Mouse (Mus musculus) cortical plate, adult 2 months (tissue): ENCODE data around the gene Mtfmt. TPM values are rescaled to one million over a fixed set of nuclear protein-coding genes. Genes with fewer than 3 reads are reported as not detected.

Source experiments
- H3K27ac ChIP-seq: fragments of 200-500 bp; 2 replicates; pipeline ENCODE4 v1.5.1; 2012; ENCODE audit warnings: low read length, control low read depth, inconsistent platforms; ENCODE audit not compliant: insufficient read depth
- H3K4me1 ChIP-seq: fragments of 200-500 bp; 2 replicates; pipeline ENCODE4 v1.6.1; 2011; ENCODE audit warnings: low read length; ENCODE audit not compliant: control insufficient read depth, insufficient read depth
- H3K4me3 ChIP-seq: fragments of 200-500 bp; 2 replicates; pipeline ENCODE4 v1.5.1; 2011; ENCODE audit warnings: mild to moderate bottlenecking, low read length, control low read depth; ENCODE audit not compliant: insufficient read depth
- CTCF ChIP-seq: fragments of 200-500 bp; IDR thresholded peaks from 2 replicates; pipeline ENCODE4 v1.5.1; 2011; ENCODE audit warnings: mild to moderate bottlenecking, control low read depth, low read length; ENCODE audit not compliant: insufficient read depth; ENCODE audit errors: extremely low read depth
- POLR2A ChIP-seq: fragments of 200-500 bp; IDR thresholded peaks from 2 replicates; pipeline ENCODE4 v1.6.1; 2011; ENCODE audit warnings: mild to moderate bottlenecking, low read length, control low read depth; ENCODE audit not compliant: insufficient read depth; ENCODE audit errors: extremely low read depth
- polyA plus RNA-seq: library from polyadenylated mRNA; depleted of rRNA; stranded (reverse); fragments of >200 nt; gene quantifications from 2 replicates; pipeline ENCODE4 v1.2.3, GENCODE M21; 2012

The Mtfmt gene
- polyA plus RNA-seq, 1 experiment, result 19.0 TPM

DNA sequence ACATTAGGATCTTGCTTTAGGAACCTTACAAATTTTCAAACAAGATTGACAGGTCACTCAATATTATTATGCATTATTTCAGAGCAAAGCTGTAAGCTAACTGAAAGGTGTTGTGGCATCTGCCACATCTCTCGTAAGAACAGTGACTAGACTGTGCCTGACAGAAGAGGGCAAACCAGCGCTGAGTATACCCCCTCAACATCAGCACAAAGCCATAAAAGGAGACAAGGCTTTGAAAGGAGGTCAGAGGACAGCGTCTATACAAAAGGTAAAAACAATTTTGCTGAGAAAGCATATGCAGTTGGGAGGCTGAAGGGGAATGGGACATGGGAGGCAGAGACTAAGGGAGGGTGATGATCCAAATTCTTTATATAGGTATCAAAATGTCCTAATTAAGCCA lies 24.6 kb downstream of the Mtfmt start:
- H3K27ac ChIP-seq, result peak overlapping the region; percentile 58; the same call in 1 of the 2 replicates
- peak overlapping the region; percentile 68 for H3K4me3 ChIP-seq
- TF ChIP-seq POLR2A, result no peak
- no peak for TF ChIP-seq CTCF
- H3K4me1 ChIP-seq, result peaks cover 6% of the 10 kb centered on the region

DNA sequence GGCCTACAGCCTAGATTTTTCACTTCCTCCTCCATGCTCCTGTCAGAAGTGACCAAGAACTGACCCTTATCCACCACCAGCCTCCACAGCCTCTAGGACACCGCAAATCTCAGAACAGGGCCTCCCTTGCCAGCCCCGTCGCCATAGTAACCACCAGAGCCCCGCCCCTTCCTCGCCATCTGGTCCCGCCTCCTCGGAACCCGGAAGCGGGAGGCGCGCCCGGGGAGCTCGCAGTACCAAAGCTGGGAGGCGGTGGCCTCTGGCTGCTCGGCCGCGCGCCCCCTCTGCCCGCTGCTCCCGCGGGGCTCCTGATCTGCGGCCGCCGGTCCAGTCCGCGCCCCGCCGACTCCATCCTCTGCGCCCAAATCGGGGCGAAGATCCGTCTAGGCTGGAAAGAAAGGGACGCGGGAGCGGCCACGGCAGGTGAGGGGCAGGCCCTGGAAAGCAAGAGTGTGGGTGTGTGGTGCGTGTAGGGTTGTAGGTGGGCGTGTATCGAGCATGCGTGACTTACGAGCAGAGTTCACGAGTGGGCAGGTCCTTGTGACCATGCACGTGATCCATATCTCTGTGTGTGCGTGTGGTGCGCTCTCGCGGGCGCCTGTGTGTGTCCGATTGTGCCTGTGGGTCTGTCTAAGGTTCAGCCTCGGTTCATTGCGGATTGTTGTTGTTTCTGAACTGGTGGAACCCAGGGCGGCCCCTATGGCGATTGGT lies 25.3 kb downstream of the Mtfmt start, which contains the start of gene Spg21:
Gene Spg21, plus strand, starts transcription at position 216 of the 711 bp plus-strand sequence.
- Histone ChIP-seq H3K4me1 (peaks cover 6% of the 10 kb centered on the region), H3K27ac (peak within 1 kb of the TSS; percentile 60; the same call in 1 of the 2 replicates), H3K4me3 (peak within 1 kb of the TSS; percentile 68)
- TF ChIP-seq CTCF (no peak), POLR2A (peak; percentile 62)

DNA sequence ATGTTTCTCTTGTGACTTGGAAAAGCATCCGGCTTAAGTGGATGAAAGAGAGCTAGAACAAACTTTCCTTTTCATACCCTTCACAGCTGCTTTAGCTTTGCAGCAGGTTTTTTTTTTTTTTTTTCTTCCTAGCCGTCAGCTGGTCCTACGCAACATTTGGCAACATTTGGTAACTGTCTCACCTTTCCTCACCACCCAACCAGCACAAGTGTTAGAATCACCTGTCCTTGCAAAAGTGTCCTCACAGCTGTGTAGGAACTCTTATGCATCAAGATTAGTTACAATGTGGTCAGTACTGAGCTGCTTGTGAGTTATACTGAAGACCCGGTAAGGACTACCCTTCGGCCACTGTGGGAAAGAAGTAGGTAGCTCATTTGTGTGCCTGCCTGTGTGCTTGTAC lies 27.0 kb downstream of the Mtfmt start:
- Histone ChIP-seq H3K27ac (no peak overlapping the region), H3K4me3 (no peak overlapping the region; the same call in 1 of the 2 replicates), H3K4me1 (peaks cover 6% of the 10 kb centered on the region)
- TF ChIP-seq CTCF, result no peak
- TF ChIP-seq POLR2A, result no peak

GRCm38 (mm10) chr9:65464161-65464560 lies 28.6 kb downstream of the Mtfmt start:
- peaks cover 6% of the 10 kb centered on the region for H3K4me1 ChIP-seq
- H3K4me3 ChIP-seq, result no peak overlapping the region
- TF ChIP-seq POLR2A (no peak), CTCF (no peak)

GRCm38 (mm10) chr9:65465241-65465640 lies 29.7 kb downstream of the Mtfmt start:
- peaks cover 3% of the 10 kb centered on the region; the same call in 1 of the 2 replicates for H3K4me1 ChIP-seq
- H3K27ac ChIP-seq, result no peak overlapping the region
- no peak for TF ChIP-seq CTCF
- TF ChIP-seq POLR2A, result no peak
- no peak overlapping the region for H3K4me3 ChIP-seq

More at GRCm38 (mm10) chr9:65464161-65464560, 28.6 kb downstream of the Mtfmt start:
- H3K27ac ChIP-seq, result no peak overlapping the region

GRCm38 (mm10) chr9:65467686-65468085 lies 32.1 kb downstream of the Mtfmt start:
- Histone ChIP-seq H3K4me1 (no peaks in the 10 kb centered on the region; the same call in 1 of the 2 replicates), H3K27ac (no peak overlapping the region), H3K4me3 (no peak overlapping the region)
- TF ChIP-seq CTCF (no peak), POLR2A (no peak)

GRCm38 (mm10) chr9:65472769-65473168 lies 37.2 kb downstream of the Mtfmt start:
- peaks cover 2% of the 10 kb centered on the region; the same call in 1 of the 2 replicates for H3K4me1 ChIP-seq
- H3K4me3 ChIP-seq, result no peak overlapping the region
- no peak for TF ChIP-seq POLR2A
- TF ChIP-seq CTCF, result no peak
- no peak overlapping the region for H3K27ac ChIP-seq

DNA sequence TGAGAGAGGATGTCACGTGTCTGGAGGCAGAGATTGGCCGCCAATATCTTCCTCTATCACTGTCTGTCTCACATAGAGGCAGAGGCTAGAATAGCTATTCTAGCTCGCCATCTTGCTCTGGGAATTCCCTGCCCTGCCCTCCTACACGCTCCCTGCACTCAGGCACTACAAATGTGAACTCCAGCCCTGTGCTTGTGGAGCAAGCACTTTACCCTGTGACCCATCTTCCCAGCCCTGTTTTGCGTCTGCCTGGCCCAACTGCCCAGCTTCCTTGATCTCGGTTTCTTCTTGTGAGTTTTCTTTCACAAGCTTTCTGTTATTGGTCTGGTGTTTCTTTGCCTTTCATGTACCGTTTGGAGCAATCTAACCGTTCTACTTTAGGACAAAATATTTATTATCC lies 43.6 kb downstream of the Mtfmt start:
- Histone ChIP-seq H3K4me3 (no peak overlapping the region), H3K27ac (no peak overlapping the region), H3K4me1 (peaks cover 2% of the 10 kb centered on the region; the same call in 1 of the 2 replicates)
- TF ChIP-seq POLR2A (no peak), CTCF (no peak)

DNA sequence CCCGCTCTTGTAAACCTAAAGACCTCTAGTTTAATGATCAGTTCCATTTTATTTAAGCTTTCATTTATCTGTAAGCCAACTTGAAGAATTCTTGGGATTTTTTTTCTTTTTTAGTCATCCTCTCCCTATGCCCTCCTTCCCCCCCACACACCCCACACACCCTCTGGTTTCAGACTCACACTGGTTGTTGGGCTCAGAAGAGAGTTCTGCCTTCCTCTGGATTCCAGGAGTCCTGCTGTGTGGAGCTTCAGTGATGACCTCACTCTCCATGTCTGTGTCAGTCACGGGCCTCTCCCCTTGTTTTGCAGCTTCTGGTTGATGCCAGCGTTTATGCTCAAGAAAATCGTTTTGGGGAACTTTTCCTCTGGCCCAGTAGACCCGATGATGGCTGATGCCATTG lies 44.5 kb downstream of the Mtfmt start:
- peaks cover 2% of the 10 kb centered on the region; the same call in 1 of the 2 replicates for H3K4me1 ChIP-seq
- H3K27ac ChIP-seq, result no peak overlapping the region
- H3K4me3 ChIP-seq, result no peak overlapping the region
- TF ChIP-seq POLR2A (no peak), CTCF (no peak)

DNA sequence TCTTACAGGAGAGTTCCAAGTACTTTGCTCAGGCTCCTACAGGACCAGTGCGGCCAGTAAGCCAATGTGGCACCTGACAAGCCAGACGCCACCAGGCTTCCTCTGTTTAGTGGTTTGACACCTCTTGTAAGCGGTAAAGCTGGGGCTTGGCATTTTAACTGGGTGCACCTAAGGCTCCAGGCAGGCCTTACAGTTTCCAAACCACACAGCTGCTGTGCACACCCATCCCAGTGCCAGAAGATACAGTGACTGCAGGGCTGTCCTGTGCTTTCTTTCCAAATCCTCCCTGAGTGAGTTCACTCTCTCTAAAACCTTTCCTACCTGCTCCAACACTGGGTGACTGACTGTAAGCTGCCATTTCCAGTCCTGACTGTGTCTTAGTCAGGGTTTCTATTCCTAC lies 55.9 kb downstream of the Mtfmt start:
- H3K27ac ChIP-seq, result no peak overlapping the region
- H3K4me3 ChIP-seq, result no peak overlapping the region
- no peaks in the 10 kb centered on the region for H3K4me1 ChIP-seq
- no peak for TF ChIP-seq CTCF
- TF ChIP-seq POLR2A, result no peak

- Histone ChIP-seq H3K4me3 (no peak overlapping the region), H3K27ac (no peak overlapping the region), H3K4me1 (no peaks in the 10 kb centered on the region)
- TF ChIP-seq POLR2A (no peak), CTCF (no peak)
Observed at GRCm38 (mm10) chr9:65492351-65492750, 56.8 kb downstream of the Mtfmt start.
